ENCODE assay signal across 7 mouse cellular contexts in the genomic region with DNA sequence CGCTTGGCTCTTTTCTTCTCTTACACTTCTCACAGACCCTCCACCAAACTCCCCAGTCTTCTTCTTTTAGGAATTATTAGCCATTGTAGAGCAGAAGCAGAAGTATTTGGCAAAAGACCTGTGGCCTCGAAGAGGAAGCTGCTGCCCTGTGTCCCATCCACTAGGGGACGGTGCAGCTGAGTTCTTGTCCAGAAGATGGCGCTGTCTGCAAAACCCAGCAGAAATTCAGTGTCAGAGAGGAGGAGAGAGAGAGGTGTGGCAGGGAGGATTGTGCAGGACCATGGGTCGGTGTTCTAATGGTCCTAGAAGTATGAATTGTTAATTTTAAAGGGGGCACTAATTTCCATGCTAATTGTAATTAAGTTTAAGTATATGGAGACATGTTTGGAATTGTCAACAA. TPM values are rescaled to one million over a fixed set of nuclear protein-coding genes. Genes with fewer than 3 reads are reported as not detected.
DNase-seq lines count a peak whose midpoint lies in the region; ATAC-seq and TF ChIP-seq lines count a peak whose summit lies in the region.

No protein-coding gene starts in this region.

- H3K4me3 ChIP-seq in midbrain, embryonic 14.5 days (replicated peaks; ENCODE audit: low read depth, low read length): no peak overlapping the region
- H3K4me3 ChIP-seq in midbrain, embryonic 15.5 days: no peak overlapping the region
- H3K4me3 ChIP-seq in cerebellum, adult 2 months (replicated peaks; ENCODE audit: insufficient read depth, low read depth, low read length): no peak overlapping the region

- peak; percentile 74 for TF ChIP-seq CTCF in cerebellum, adult 2 months (IDR thresholded peaks at IDR 0.05; ENCODE audit: borderline replicate concordance, insufficient read depth, low read depth, low read length)

- 0 out of 2 replicates have a peak, but pooled peaks cover 2% of the 10 kb centered on the region for H3K27me3 ChIP-seq in midbrain, embryonic 14.5 days (ENCODE audit: control insufficient read depth, insufficient read depth, low read length)
- H3K27me3 ChIP-seq in midbrain, embryonic 15.5 days (replicated peaks): no peaks in the 10 kb centered on the region
- H3K27me3 ChIP-seq in cerebellum, adult 2 months (ENCODE audit: control insufficient read depth, insufficient read depth, low read length): no peaks in the 10 kb centered on the region

- H3K4me1 ChIP-seq in midbrain, embryonic 14.5 days (ENCODE audit: control insufficient read depth, insufficient read depth, low read length): no peaks in the 10 kb centered on the region
- no peaks in the 10 kb centered on the region for H3K4me1 ChIP-seq in midbrain, embryonic 15.5 days
- no peaks in the 10 kb centered on the region for H3K4me1 ChIP-seq in cerebellum, adult 2 months (ENCODE audit: control insufficient read depth, insufficient read depth, low read length)

- H3K9me3 ChIP-seq in midbrain, embryonic 14.5 days (ENCODE audit: control insufficient read depth, low read length): no peaks in the 10 kb centered on the region
- H3K9me3 ChIP-seq in midbrain, embryonic 15.5 days: no peaks in the 10 kb centered on the region

- no peak overlapping the region for H3K9ac ChIP-seq in midbrain, embryonic 14.5 days (replicated peaks; ENCODE audit: low read length)
- no peak overlapping the region for H3K9ac ChIP-seq in midbrain, embryonic 15.5 days

- H3K36me3 ChIP-seq in midbrain, embryonic 14.5 days (ENCODE audit: control insufficient read depth, insufficient read depth, low read length): no peaks in the 10 kb centered on the region
- H3K36me3 ChIP-seq in midbrain, embryonic 15.5 days (replicated peaks): no peaks in the 10 kb centered on the region

- no peak for ATAC-seq in midbrain, embryonic 14.5 days (ENCODE audit: low FRiP score, low TSS enrichment)
- no peak for ATAC-seq in midbrain, embryonic 15.5 days (replicated peaks)

- H3K27ac ChIP-seq in midbrain, embryonic 14.5 days (replicated peaks; ENCODE audit: low read depth, low read length): no peak overlapping the region
- H3K27ac ChIP-seq in midbrain, embryonic 15.5 days: no peak overlapping the region
- H3K27ac ChIP-seq in cerebellum, adult 2 months (ENCODE audit: insufficient read depth, low read length): no peak overlapping the region

- intact Hi-C loops in gastrocnemius, postnatal 14 days (cut with DNase I; ENCODE audit: low total_unique reads): no loop called here
- intact Hi-C loops in left cerebral cortex, postnatal 25 days (cut with DNase I): loop anchor here (2.0 kb wide), 1 partner anchor 753 kb away; no protein-coding TSS in a partner anchor

- TF ChIP-seq POLR2A in cerebellum, adult 2 months (IDR thresholded peaks at IDR 0.05; ENCODE audit: borderline replicate concordance, insufficient read depth, low read length): no peak

- 35% methylated on average over 5 of the region's 5 CpGs for WGBS in midbrain, embryonic 14.5 days
- 32% methylated on average over 5 of the region's 5 CpGs for WGBS in midbrain, embryonic 15.5 days
- WGBS in cerebellum, adult 2 months: 24% methylated on average over 5 of the region's 5 CpGs

- DNase-seq in midbrain, embryonic 14.5 days: peak; percentile 55
- peak; percentile 68 for DNase-seq in T-cell, adult 2 months (ENCODE audit: low spot score)
- peak; percentile 24 to 41 for DNase-seq in cerebellum, adult 2 months
- DNase-seq in gastrocnemius, postnatal 14 days: peak; percentile 19
- peak; percentile 73 to 80 for DNase-seq in left cerebral cortex, postnatal 25 days (ENCODE audit: low spot score in 2 of 2)
- DNase-seq in retina, embryonic 14.5 days (ENCODE audit: low spot score): peak; percentile 60

- no peak overlapping the region for H3K4me2 ChIP-seq in midbrain, embryonic 14.5 days (ENCODE audit: low read length)
- no peak overlapping the region for H3K4me2 ChIP-seq in midbrain, embryonic 15.5 days

RNA-seq across cellular contexts. Expression of a gene that starts 55.1 kb away (rescaled TPM):
- polyA plus RNA-seq in midbrain, embryonic 14.5 days (2014; fragmentation: Nextera tagmentation; extraction: Ambion mirVana): 1.4 and 3.6 TPM in 2 replicates
- 7.3 and 7.6 TPM in 2 replicates for polyA plus RNA-seq in midbrain, embryonic 15.5 days (2015; fragmentation: Nextera tagmentation; extraction: Ambion mirVana)
- 1.5 and 1.8 TPM in 2 replicates for polyA plus RNA-seq in cerebellum, adult 2 months (2012; rRNA removed)
- 100 to 1,000 TPM in 1 of 2 experiments, 10 to 100 TPM in 1; 83.9 to 105 TPM for total RNA-seq in gastrocnemius, postnatal 14 days (2021)
- 1 to 10 TPM; 2.4 to 3.9 TPM for total RNA-seq in left cerebral cortex, postnatal 25 days (2021)

Comparison
In these comparisons a context has a peak if more than half of its experiments do, and no peak if none do; other contexts are left out.
1. DNase-seq: peak in every context shown above with its lines; median percentile 76 in left cerebral cortex, postnatal 25 days; 68 in T-cell, adult 2 months; 60 in retina, embryonic 14.5 days; 55 in midbrain, embryonic 14.5 days; 32 in cerebellum, adult 2 months; 19 in gastrocnemius, postnatal 14 days.